Mouse (Mus musculus) bone marrow macrophage, adult 2 months (primary cell): ENCODE results near the gene Gnb1l.

Experiments
- CTCF ChIP-seq: IDR thresholded peaks from 2 replicates; pipeline ENCODE4 v1.5.1; 2012; ENCODE audit warnings: low read depth, mild to moderate bottlenecking, low read length, moderate library complexity
- POLR2A ChIP-seq: IDR thresholded peaks from 2 replicates; pipeline ENCODE4 v1.6.1; 2012; ENCODE audit warnings: mild to moderate bottlenecking, low read depth, low read length, borderline replicate concordance

DNA sequence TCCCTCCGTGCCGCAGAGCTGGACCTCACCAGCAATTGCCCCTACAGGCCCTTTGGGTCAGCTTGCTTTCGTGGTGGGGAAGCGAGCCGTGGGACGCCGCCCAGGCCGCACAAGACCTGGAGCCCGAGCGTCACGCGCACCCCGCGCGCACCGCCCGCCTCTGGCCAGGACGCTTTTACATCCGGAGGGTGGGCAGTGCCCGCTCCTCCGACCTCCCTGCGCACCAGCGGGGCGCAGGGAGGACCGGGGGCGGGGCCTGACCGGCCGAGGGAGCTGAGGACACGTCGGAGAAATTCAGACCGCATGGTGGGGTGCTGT is 90.2 kb downstream of the Gnb1l start:
- no peak for TF ChIP-seq POLR2A
- no peak for TF ChIP-seq CTCF
